Mouse (Mus musculus) stomach, embryonic 14.5 days (tissue): ENCODE measurements at regions not wholly inside any gene's neighbourhood (a gene's known extent, or its start where the extent isn't known, plus 50 kb on each side); places are given as distances from the start of the nearest gene placed in this dataset.

ENCODE experiments used
- ATAC-seq: fragments of 200-750 bp; cut with Nextera tagmentation; 2 replicates; pipeline ENCODE4 v1.8.0; 2017; ENCODE audit warnings: low read depth, moderate TSS enrichment; ENCODE audit not compliant: insufficient number of reproducible peaks, insufficient read depth, low FRiP score
- H3K27ac ChIP-seq: fragments of 300-500 bp; sonication (generic); 2 replicates; pipeline ENCODE4 v1.5.1; 2014; ENCODE audit warnings: mild to moderate bottlenecking, low read length, moderate library complexity, mixed read lengths
- H3K27me3 ChIP-seq: fragments of 300-500 bp; sonication (generic); 2 replicates; pipeline ENCODE4 v1.6.1; 2014; ENCODE audit warnings: low read length, control low read depth, mixed read lengths; ENCODE audit not compliant: control insufficient read depth, insufficient read depth
- H3K36me3 ChIP-seq: fragments of 300-500 bp; sonication (generic); 2 replicates; pipeline ENCODE4 v1.6.1; 2014; ENCODE audit warnings: mild to moderate bottlenecking, control low read depth, low read length, moderate library complexity, mixed read lengths; ENCODE audit not compliant: control insufficient read depth, insufficient read depth
- H3K4me1 ChIP-seq: fragments of 300-500 bp; sonication (generic); 2 replicates; pipeline ENCODE4 v1.6.1; 2014; ENCODE audit warnings: low read length, control low read depth, mixed read lengths; ENCODE audit not compliant: control insufficient read depth, insufficient read depth
- H3K4me2 ChIP-seq: fragments of 300-500 bp; sonication (generic); replicated peaks from 2 replicates; pipeline ENCODE4 v1.6.1; 2014; ENCODE audit warnings: low read depth, low read length, control low read depth
- H3K4me3 ChIP-seq: fragments of 300-500 bp; sonication (generic); 2 replicates; pipeline ENCODE4 v1.5.1; 2014; ENCODE audit warnings: low read depth, low read length, control low read depth
- H3K9ac ChIP-seq: fragments of 300-500 bp; sonication (generic); replicated peaks from 2 replicates; pipeline ENCODE4 v1.6.1; 2014; ENCODE audit warnings: low read depth, mild to moderate bottlenecking, control low read depth, low read length, moderate library complexity, mixed read lengths
- H3K9me3 ChIP-seq: fragments of 300-500 bp; sonication (generic); 2 replicates; pipeline ENCODE4 v1.6.1; 2016; ENCODE audit warnings: low read depth, low read length, control low read depth; ENCODE audit not compliant: control insufficient read depth
- WGBS: fragments of 180-500 bp; shearing (Covaris S2); extraction: QIAGEN DNeasy Blood & Tissue Kit; methylation state at CpG from one replicate; pipeline ENCODE4 v1.1.7; 2014; 5-methylcytosine and 5-hydroxymethylcytosine counted together

- H3K9me3 ChIP-seq, result no peaks in the 10 kb centered on the region
- H3K9ac ChIP-seq, result no peak overlapping the region
- no peaks in the 10 kb centered on the region for H3K36me3 ChIP-seq
- H3K27me3 ChIP-seq, result no peaks in the 10 kb centered on the region
- H3K4me3 ChIP-seq, result no peak overlapping the region
- H3K27ac ChIP-seq, result no peak overlapping the region
- no peak overlapping the region for H3K4me2 ChIP-seq
- WGBS, result 20% methylated on average over 3 of the region's 3 CpGs
- no peaks in the 10 kb centered on the region for H3K4me1 ChIP-seq
- no peak for ATAC-seq
Observed at GRCm38 (mm10) chr6:121524613-121524970, 51.1 kb upstream of the Iqsec3 start.

- WGBS, result 73% methylated on average over 11 of the region's 11 CpGs
- Histone ChIP-seq H3K4me3 (no peak overlapping the region), H3K27ac (no peak overlapping the region), H3K9ac (no peak overlapping the region), H3K4me2 (no peak overlapping the region), H3K27me3 (no peaks in the 10 kb centered on the region), H3K4me1 (no peaks in the 10 kb centered on the region), H3K36me3 (no peaks in the 10 kb centered on the region), H3K9me3 (no peaks in the 10 kb centered on the region)
- no peak for ATAC-seq
Observed at GRCm38 (mm10) chr6:121523882-121524612, 50.6 kb upstream of the Iqsec3 start.
